Mouse (Mus musculus) midbrain, postnatal 0 days (tissue): ENCODE data around the gene E130309D02Rik. TPM values are rescaled to one million over a fixed set of nuclear protein-coding genes. Genes with fewer than 3 reads are reported as not detected.

Experiments used
- ATAC-seq: fragments of 200-750 bp; cut with Nextera tagmentation; 2 replicates; pipeline ENCODE4 v1.8.0; 2017; ENCODE audit warnings: moderate number of reproducible peaks, mild to moderate bottlenecking, moderate TSS enrichment, moderate library complexity; ENCODE audit not compliant: low FRiP score
- DNase-seq: peaks from one replicate; pipeline ENCODE4 v3.0.0-alpha.2; 2015; ENCODE audit warnings: low spot score
- H3K27ac ChIP-seq: fragments of 300-500 bp; sonication (generic); 2 replicates; pipeline ENCODE4 v1.5.1; 2014; ENCODE audit warnings: low read depth, mild to moderate bottlenecking, low read length, mixed read lengths
- H3K27me3 ChIP-seq: fragments of 300-500 bp; sonication (generic); 2 replicates; pipeline ENCODE4 v1.6.1; 2014; ENCODE audit warnings: low read length, control low read depth, mixed read lengths; ENCODE audit not compliant: insufficient read depth
- H3K36me3 ChIP-seq: fragments of 300-500 bp; sonication (generic); 2 replicates; pipeline ENCODE4 v1.6.1; 2014; ENCODE audit warnings: low read length, control low read depth, mixed read lengths; ENCODE audit not compliant: insufficient read depth
- H3K4me1 ChIP-seq: fragments of 300-500 bp; sonication (generic); 2 replicates; pipeline ENCODE4 v1.6.1; 2014; ENCODE audit warnings: mild to moderate bottlenecking, control low read depth, antibody characterized with exemption, low read length, mixed read lengths; ENCODE audit not compliant: insufficient read depth
- H3K4me2 ChIP-seq: fragments of 300-500 bp; sonication (generic); 2 replicates; pipeline ENCODE4 v1.6.1; 2014; ENCODE audit warnings: low read depth, mild to moderate bottlenecking, low read length, mixed read lengths; ENCODE audit not compliant: poor library complexity, severe bottlenecking
- H3K4me3 ChIP-seq: fragments of 300-500 bp; sonication (generic); 2 replicates; pipeline ENCODE4 v1.5.1; 2014; ENCODE audit warnings: low read depth, mild to moderate bottlenecking, low read length, moderate library complexity
- H3K9ac ChIP-seq: fragments of 300-500 bp; sonication (generic); replicated peaks from 2 replicates; pipeline ENCODE4 v1.6.1; 2014; ENCODE audit warnings: mild to moderate bottlenecking, low read length, moderate library complexity, mixed read lengths; ENCODE audit not compliant: poor library complexity, severe bottlenecking
- H3K9me3 ChIP-seq: fragments of 300-500 bp; sonication (generic); 2 replicates; pipeline ENCODE4 v1.6.1; 2016; ENCODE audit warnings: low read length, control low read depth
- CTCF ChIP-seq: IDR thresholded peaks from 2 replicates; pipeline ENCODE4 v1.5.1; 2016; ENCODE audit warnings: antibody characterized with exemption, mild to moderate bottlenecking
- WGBS: fragments of 180-500 bp; shearing (Covaris S2); extraction: QIAGEN DNeasy Blood & Tissue Kit; methylation state at CpG from one replicate; pipeline ENCODE4 v1.1.7; 2014; 5-methylcytosine and 5-hydroxymethylcytosine counted together
- polyA plus RNA-seq: library from polyadenylated mRNA; unstranded; fragments of >200 nt; fragmentation: Nextera tagmentation; extraction: Ambion mirVana; gene quantifications from 2 replicates; pipeline ENCODE4 v1.2.1, GENCODE M21; 2015
- total RNA-seq: library from RNA; depleted of rRNA; stranded (reverse); fragments of >200 nt; gene quantifications from 2 replicates; pipeline ENCODE4 v1.2.3, GENCODE M21; 2014; rRNA removed

The E130309D02Rik gene
- total and polyA plus RNA-seq, 2 experiments from 2014 or later = 19.6 to 28.9 TPM

DNA sequence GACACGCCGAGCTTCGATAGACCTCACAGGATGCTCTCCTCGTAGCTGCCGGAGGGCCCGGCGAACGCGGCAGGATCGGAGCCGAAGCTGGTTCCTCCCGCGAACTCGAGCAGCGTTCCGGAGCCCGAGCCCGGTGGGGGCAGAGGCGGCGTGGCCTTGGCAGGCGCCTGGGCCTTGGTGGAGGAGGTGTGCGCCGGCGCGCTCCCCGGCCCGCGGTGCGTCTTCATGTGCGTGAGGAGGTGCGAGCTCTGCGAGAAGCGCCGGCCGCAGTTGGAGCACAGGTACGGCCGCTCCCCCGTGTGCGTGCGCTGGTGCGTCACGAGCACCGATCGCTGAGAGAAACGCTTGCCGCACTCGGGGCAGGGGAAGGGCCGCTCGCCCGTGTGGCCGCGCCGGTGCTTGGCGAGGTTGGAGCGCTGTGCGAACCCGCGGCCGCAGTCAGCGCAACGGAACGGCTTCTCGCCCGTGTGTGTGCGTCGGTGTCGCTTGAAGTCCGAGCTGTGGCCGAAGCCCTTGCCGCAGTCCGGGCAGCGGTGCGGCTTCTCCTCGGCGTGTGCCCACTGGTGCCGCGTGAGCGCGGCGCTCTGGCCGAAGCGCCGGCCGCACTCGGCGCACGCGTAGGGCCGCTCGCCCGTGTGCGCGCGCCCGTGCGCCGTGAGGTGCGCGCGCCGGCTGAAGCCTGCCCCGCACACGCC is 61.8 kb downstream of the E130309D02Rik start:
- H3K4me3 ChIP-seq = peak overlapping the region; percentile 19; the same call in 1 of the 2 replicates
- ATAC-seq = peak; percentile 45
- DNase-seq = no peak
- 0 out of 2 replicates have a peak, but pooled peaks cover 17% of the 10 kb centered on the region for H3K27me3 ChIP-seq
- 13% methylated on average over 103 of the region's 103 CpGs for WGBS
- no peak for TF ChIP-seq CTCF
- no peaks in the 10 kb centered on the region for H3K9me3 ChIP-seq
- no peak overlapping the region; the same call in 1 of the 2 replicates for H3K27ac ChIP-seq
- peaks cover 48% of the 10 kb centered on the region for H3K36me3 ChIP-seq
- H3K9ac ChIP-seq = peak overlapping the region; percentile 39; the same call in 1 of the 2 replicates
- peak overlapping the region; percentile 41 for H3K4me2 ChIP-seq
- H3K4me1 ChIP-seq = no peaks in the 10 kb centered on the region

DNA sequence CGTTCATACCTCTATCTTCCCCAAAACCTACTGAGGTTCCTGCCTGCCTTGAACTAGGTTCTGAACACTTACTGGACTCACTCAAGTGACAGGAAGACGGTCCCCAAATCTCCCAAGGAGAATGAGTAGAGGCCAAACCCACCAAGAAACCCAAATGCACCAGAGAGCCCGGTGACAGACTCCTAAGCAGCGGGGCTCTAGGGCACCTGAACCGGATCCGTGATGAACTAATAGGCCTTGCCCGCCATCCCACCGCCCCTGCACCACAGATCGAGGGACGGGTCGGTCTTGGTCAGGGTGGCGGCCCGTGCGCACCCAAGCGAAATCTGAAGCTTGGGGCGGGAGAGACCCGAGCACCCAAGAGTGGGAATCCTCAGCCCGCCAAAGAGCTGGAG is 62.4 kb downstream of the E130309D02Rik start:
- Histone ChIP-seq H3K4me1 (no peaks in the 10 kb centered on the region), H3K36me3 (peaks cover 46% of the 10 kb centered on the region), H3K27ac (no peak overlapping the region), H3K9ac (no peak overlapping the region), H3K4me3 (no peak overlapping the region), H3K9me3 (no peaks in the 10 kb centered on the region), H3K27me3 (0 out of 2 replicates have a peak, but pooled peaks cover 12% of the 10 kb centered on the region), H3K4me2 (no peak overlapping the region)
- ATAC-seq (no peak), DNase-seq (no peak)
- WGBS = 62% methylated on average over 18 of the region's 18 CpGs
- no peak for TF ChIP-seq CTCF

DNA sequence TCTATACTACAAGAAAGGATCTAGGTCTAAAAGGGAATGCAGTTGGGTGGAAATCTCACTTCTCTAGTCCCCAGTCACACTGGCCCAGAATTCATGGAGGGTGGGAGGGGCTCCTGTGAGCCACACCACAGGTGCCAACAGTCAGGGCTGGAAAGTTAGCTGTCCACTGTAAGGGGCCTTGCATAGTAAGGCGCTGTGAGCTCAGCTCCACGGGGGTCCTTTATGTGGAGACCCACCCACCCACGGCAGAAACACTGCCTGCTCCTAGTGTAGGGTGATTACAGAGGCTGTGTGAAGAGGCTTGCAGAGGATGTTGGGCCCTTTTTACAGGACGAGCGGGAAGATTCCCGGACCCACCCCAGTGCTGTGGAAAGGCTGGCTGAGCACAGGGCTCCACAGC is 63.1 kb downstream of the E130309D02Rik start:
- 0 out of 2 replicates have a peak, but pooled peaks cover 10% of the 10 kb centered on the region for H3K27me3 ChIP-seq
- H3K4me3 ChIP-seq = no peak overlapping the region
- WGBS = 68% methylated on average over 6 of the region's 6 CpGs
- H3K4me1 ChIP-seq = no peaks in the 10 kb centered on the region
- H3K27ac ChIP-seq = no peak overlapping the region
- ATAC-seq = no peak
- no peak for TF ChIP-seq CTCF
- peaks cover 48% of the 10 kb centered on the region for H3K36me3 ChIP-seq
- H3K9ac ChIP-seq = no peak overlapping the region
- no peak overlapping the region for H3K4me2 ChIP-seq
- no peaks in the 10 kb centered on the region for H3K9me3 ChIP-seq
- no peak for DNase-seq

Other genes starting within 250 kb of the E130309D02Rik start
- gene Rnf216, start 202.4 kb downstream of the E130309D02Rik start, total RNA-seq = 37.0 and 40.7 TPM in 2 replicates
- 22.1 and 27.5 TPM in 2 replicates for gene Rnf216, start 202.4 kb downstream of the E130309D02Rik start, polyA plus RNA-seq
- gene Olfr718-ps1, start 167.8 kb downstream of the E130309D02Rik start, total RNA-seq = not detected in 2 replicates
- gene Olfr718-ps1, start 167.8 kb downstream of the E130309D02Rik start, polyA plus RNA-seq = not detected in 2 replicates
- gene Rbak, start 134.6 kb downstream of the E130309D02Rik start, total RNA-seq = 15.2 and 22.7 TPM in 2 replicates
- gene Rbak, start 134.6 kb downstream of the E130309D02Rik start, polyA plus RNA-seq = 9.1 and 9.2 TPM in 2 replicates
- not detected in 2 replicates for gene Spdye4b, start 134.3 kb downstream of the E130309D02Rik start, total RNA-seq
- gene Spdye4b, start 134.3 kb downstream of the E130309D02Rik start, polyA plus RNA-seq = not detected in 2 replicates
- gene Spdye4a, start 88.5 kb downstream of the E130309D02Rik start, total RNA-seq = not detected in 2 replicates
- gene Spdye4a, start 88.5 kb downstream of the E130309D02Rik start, polyA plus RNA-seq = 0.09 TPM in 1 of 2 replicates, not detected in the other
- 31.1 and 36.1 TPM in 2 replicates for gene Zfp12, start 80.2 kb downstream of the E130309D02Rik start, total RNA-seq
- 10.7 and 11.8 TPM in 2 replicates for gene Zfp12, start 80.2 kb downstream of the E130309D02Rik start, polyA plus RNA-seq
- 32.1 and 36.0 TPM in 2 replicates for gene Zfp316, start 45.3 kb downstream of the E130309D02Rik start, total RNA-seq
- gene Zfp316, start 45.3 kb downstream of the E130309D02Rik start, polyA plus RNA-seq = 6.2 and 6.8 TPM in 2 replicates
- 27.5 and 31.3 TPM in 2 replicates for gene Zfp853, start 21.7 kb downstream of the E130309D02Rik start, total RNA-seq
- gene Zfp853, start 21.7 kb downstream of the E130309D02Rik start, polyA plus RNA-seq = 0.62 and 0.81 TPM in 2 replicates
- gene Zdhhc4, start 13.9 kb upstream of the E130309D02Rik start, total RNA-seq = 70.8 and 93.0 TPM in 2 replicates
- 94.5 and 96.9 TPM in 2 replicates for gene Zdhhc4, start 13.9 kb upstream of the E130309D02Rik start, polyA plus RNA-seq
- gene Grid2ip, start 42.0 kb upstream of the E130309D02Rik start, total RNA-seq = 2.3 and 2.8 TPM in 2 replicates
- 0.33 and 0.60 TPM in 2 replicates for gene Grid2ip, start 42.0 kb upstream of the E130309D02Rik start, polyA plus RNA-seq
- 82.4 and 97.3 TPM in 2 replicates for gene Kdelr2, start 88.5 kb upstream of the E130309D02Rik start, total RNA-seq
- gene Kdelr2, start 88.5 kb upstream of the E130309D02Rik start, polyA plus RNA-seq = 128 and 138 TPM in 2 replicates
- gene Daglb, start 149.2 kb upstream of the E130309D02Rik start, total RNA-seq = 24.6 and 25.6 TPM in 2 replicates
- gene Daglb, start 149.2 kb upstream of the E130309D02Rik start, polyA plus RNA-seq = 21.3 and 22.8 TPM in 2 replicates
- gene Rac1, start 212.7 kb upstream of the E130309D02Rik start, total RNA-seq = 194 and 199 TPM in 2 replicates
- 441 and 451 TPM in 2 replicates for gene Rac1, start 212.7 kb upstream of the E130309D02Rik start, polyA plus RNA-seq